Mouse (Mus musculus): Measurements from ENCODE around the gene Sbk3. TPM values are rescaled to one million over a fixed set of nuclear protein-coding genes. Genes with fewer than 3 reads are reported as not detected.

Gene Sbk3
- total RNA-seq (2023), result not detected

DNA sequence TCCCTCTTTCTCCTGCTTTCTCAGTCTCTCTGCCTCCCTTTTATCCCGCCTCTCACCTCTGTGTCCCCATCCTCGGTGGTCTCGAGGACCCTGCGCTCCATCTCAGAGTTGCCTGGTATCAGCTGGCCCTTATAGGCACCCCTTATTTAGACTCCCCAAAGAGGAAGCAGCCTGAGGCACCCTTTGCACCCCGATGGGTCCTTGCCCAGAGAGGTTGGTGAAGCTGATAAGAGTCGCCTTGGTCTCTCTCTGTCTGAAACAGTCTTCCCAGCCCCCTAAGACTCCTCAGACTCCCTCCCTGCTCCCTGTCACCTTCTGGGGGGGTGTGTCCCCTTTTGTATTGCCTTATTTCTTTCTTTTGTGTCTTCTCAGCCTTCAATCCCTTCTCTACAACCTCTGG is at the start of gene Sbk3:
Sbk3 (minus strand) TSS at position 101 of the 400 bp plus-strand sequence.

DNA sequence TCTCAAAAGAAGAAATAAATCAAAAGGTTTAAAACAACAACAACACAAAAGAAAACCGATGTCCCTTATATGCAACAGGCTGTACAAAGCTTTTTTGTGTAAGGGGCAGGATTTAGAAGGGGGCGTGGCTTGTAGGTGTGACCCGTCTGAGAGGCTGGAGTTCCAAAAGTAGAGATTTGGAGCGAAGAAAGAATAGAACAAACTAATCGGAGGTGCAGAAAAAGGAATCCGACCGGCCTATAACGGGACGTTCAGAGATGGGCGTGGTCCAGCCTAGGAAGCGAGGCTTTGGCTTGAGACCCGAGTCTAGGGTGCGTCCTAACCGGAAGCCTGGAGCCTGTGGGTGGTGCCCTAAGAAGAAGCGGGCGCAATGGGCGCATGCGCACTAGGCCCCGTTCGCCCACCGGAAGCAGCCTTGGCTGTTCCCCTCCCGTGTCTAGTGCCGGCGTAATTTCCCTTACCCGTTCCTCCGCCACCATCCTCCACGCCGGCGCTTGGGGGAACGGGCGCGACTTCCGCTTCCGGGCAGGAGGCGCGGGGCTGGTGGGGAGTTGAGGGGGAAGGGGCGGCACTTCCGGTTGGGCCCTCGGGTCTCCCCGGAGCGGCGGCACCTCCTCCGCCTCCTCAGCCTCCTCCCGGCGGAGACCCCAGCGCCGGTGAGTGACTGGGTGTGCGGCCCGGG is 49.2 kb upstream of the Sbk3 start, which contains the start of the genes Zfp865 and Ccdc106:
Zfp865 (plus strand) TSS at position 377 of the 682 bp plus-strand sequence.
Ccdc106 (plus strand) TSS at position 554 of the 682 bp plus-strand sequence.

DNA sequence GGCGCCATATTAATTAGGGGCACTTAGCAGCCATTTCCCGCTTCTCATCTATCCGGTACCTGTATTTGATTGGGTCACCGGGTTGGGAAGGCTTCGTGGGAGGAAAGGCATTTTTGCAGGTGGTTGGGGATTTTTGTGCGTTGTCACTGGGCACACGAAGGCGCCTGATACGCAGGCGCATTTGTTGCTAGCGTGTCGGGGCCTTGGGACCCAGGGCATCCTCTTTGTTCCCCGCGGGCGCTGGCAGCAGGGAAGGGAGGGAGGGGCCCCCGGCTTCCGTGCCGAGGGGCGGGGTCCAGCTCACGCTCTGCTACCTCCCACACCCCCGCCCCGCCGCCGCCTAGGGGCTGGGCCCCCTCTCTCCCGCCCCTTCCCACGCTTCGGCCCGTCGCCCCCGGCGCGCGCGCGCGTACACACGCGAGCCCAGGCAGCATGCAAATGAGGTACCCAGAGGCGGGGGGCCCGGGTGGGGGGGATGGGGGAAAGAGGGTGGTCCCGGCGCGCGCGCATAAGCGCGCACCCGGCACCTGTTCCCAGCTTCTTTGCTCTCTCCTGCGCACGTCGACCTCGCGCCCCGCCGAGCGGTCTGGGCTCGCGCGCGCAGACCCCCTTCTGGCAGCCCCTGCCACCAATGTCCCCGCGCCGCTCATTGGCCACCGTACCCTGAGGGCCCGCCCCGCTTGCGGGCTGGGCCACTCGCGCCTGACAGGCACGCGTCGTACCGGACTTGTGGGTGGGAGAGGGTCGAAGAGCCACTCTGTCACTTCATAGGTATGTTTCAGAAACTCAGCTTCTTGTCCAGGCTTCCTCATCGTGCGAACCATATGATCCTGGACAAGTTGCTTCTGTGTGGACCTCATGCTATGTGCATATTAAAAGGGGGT is 44.4 kb upstream of the Sbk3 start, which contains the start of gene Gm44973:
Gm44973 (plus strand) TSS at position 379 of the 884 bp plus-strand sequence.

DNA sequence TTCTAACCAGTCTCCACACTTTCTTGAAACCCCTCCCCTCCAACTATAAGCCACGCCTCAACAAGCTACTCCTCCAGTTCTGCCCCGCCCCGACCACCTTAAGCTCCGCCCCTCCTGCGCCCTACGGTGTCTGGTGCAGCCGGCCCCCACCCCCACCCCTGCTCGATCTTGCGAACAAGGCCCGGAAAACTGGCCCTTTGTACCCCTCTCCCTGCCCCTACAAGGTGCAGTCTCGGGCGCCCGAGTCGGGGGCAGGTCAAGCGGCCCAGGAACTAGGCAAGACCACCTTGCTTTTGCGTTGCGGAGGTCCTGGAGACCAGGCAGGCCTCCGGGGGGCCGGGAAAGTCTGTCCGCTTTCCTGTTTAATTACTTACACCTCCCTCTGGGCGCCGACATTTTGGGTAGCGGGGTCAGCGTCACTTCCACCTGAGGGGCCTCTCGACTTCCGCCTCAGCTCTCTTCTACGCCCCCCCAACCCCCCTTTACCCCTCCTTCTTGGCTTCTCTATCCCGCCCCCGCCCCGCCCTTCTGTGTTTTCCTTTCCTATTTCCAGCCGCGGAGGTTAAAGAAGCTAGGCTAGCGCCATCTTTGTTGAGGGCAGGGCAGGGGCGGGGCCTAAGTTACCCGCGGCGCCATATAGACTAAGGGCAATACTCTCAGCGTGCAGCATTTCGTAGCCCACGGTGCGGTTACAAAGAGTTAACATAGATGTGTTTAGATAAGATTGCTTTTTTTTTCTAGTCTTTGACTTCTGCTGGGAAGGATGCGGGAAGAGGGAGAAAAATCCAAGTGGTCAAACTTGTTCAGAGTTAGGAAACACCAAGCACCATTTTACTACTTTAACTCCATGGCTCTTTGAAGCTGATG is 43.5 kb upstream of the Sbk3 start, which contains the start of the genes Zfp524 and Fiz1:
Zfp524 (plus strand) TSS at position 165 of the 867 bp plus-strand sequence.
Fiz1 (minus strand) TSS at position 447 of the 867 bp plus-strand sequence.

DNA sequence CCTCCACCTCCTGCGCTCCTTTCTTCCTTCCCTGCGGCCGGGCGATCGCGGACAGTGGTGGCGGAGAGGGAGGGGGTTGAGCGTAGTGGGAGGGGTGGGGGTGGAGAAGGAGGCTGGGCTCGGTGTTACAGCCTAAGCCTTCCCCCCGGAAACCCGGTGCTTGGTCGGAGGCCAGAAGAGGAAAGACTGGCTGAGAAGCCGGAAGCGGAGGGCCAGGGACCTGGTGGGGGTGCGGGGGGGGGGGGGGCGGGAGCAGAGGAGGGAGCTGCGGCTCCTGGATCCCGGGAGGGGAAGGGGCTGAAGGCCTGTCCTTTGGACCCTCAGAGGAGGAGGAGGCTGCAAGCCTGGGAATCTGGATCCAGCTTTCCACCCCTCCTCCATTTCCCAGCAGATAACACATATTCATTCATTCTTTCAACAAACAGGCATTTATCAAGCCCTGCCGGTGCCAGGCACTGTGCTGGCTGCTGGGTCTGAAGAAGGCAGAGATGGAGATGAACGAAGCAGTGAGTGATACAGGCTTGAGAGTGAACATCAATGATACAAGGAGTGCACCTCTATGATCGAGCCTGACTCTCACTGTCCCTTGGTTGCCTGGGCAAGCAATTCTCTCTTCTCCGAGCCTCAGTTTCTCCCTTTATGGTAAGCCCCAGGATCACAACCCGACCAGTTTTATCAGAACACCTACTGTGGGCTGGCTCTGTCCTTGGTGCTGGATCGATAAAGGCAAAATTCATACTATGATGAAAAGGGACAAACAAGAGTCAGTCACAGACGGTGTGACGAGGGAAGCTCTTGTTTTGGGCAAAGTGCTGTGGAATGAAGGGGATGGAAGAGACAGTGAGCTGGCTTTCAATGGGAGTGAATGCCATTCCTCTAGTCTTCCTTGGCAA is 25.3 kb upstream of the Sbk3 start, which contains the start of gene Zfp579:
Zfp579 (minus strand) TSS at position 156 of the 893 bp plus-strand sequence.

DNA sequence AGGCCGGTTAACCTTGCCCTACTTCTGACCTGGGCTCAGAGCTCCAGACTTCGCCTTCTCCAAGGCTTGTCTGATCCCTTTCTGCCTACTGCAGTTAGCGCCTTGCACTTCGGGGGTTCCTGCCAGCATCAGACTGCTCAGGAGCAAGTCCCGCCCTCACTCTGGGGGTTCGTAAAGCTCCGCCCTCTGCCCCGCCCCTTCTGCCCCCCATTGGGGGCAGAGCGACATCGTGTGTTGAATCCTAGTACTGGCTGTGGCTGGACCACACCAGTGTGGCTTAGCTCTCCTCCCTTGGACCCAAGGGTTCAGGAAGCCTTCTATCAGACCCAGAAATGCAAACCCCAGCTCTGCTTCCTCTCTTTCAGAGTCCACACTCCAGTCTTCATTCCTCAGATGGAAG is 6.7 kb downstream of the Sbk3 start, which contains the start of gene Sbk2:
Sbk2 (minus strand) TSS at position 135 of the 400 bp plus-strand sequence.

DNA sequence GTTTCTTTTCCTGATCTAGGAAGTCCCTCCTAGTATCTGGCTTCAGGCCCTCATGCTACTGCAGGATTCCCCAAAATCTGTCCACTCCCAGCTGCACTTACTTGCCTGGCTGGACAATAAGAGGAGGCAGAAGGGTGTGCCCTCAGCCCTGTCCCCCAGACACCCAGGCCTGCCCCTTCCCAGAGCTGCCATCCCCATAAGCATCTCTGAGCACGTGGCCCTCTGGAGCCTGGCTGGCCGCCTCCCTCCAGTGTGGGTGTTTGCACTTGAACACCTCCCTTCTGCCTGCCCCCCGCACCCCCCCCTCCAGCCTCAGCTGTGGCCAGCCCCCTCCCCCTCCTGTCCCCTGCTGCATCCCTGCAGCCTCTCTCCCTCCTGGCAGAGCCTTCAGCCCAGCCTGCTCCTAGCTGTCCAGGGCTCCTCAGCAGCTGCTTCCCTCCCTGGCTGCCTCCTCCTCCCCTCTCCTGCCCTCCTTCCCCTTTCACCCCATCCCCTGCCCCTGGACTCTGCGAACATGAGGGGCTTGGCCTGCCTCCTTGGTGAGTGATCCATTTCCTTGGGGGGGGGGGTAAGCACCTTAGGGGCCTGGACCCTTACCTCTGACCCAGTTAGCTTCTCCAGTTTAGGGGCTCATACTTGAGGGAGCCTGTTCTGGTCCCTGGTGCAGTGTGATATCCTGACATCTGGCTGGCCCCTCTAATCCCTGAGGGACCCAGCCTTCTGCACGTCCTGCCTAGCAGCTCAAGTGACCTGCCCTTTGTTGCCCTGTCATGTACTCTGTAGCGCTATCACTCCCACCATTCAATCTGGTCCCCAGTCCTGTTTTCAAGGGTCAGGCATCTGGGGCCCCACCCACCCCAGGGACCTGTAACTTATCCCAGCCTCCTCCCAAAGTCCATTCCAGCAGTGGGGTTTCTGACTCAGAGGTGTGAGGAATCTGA is 45.3 kb downstream of the Sbk3 start, which contains the start of gene Ssc5d:
Ssc5d (plus strand) TSS at position 345 of the 941 bp plus-strand sequence.

DNA sequence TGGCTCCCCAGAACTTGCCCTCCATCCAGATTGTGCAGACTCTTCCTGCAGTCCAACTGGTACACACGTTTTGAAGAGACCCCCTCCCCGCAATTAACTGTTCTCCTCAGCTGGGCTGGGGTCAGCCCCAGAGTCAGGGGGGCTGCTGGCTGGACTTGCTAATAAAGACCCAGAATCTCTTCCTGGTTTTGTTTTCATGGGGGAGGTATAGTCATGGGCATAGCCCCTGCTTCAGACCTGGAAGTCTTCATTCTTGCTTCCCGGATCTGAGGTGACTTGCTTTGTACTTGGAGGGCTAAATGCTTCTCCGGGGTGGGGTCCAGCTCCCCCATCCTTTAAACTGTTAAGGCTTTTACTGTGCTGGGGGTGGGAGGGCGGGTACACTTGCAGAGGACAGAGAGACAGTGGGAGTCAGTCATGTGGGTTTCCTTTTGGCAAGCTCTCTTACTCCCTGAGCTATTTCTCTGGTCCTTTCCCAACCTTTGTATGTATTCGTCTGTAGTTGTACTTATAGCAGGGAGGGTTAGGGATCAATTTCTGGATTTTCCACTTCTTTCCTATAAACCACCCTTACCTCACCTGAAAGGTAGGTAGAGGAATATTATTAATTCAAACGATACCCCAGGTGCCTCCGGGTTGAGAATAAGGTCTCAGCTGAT is 49.0 kb downstream of the Sbk3 start, which contains the start of gene Nat14:
Nat14 (plus strand) TSS at position 205 of the 659 bp plus-strand sequence.

Other genes with a start within 250 kb of the Sbk3 start
- 10 to 100 TPM; 20.0 to 21.3 TPM for gene Tmem150b, start 245.9 kb downstream of the Sbk3 start, total RNA-seq (2023)
- 100 to 1,000 TPM; 113 TPM for gene Kmt5c, start 231.1 kb downstream of the Sbk3 start, total RNA-seq (2023)
- 10 to 100 TPM; 36.5 to 36.7 TPM for gene Cox6b2, start 218.1 kb downstream of the Sbk3 start, total RNA-seq (2023)
- gene Fam71e2, start 199.9 kb downstream of the Sbk3 start, total RNA-seq (2023), result not detected
- not detected for gene Il11, start 188.3 kb downstream of the Sbk3 start, total RNA-seq (2023)
- not detected for gene Tmem190, start 188.2 kb downstream of the Sbk3 start, total RNA-seq (2023)
- gene Tmem238, start 181.5 kb downstream of the Sbk3 start, total RNA-seq (2023), result 1 to 10 TPM; 2.1 to 2.4 TPM
- gene Rpl28, start 178.3 kb downstream of the Sbk3 start, total RNA-seq (2023), result 1,000 to 10,000 TPM in 1 of 2 experiments, 100 to 1,000 TPM in 1; 932 to 1,065 TPM
- 100 to 1,000 TPM; 229 to 230 TPM for gene Ube2s, start 158.6 kb downstream of the Sbk3 start, total RNA-seq (2023)
- not detected for gene Shisa7, start 126.5 kb downstream of the Sbk3 start, total RNA-seq (2023)
- 1 to 10 TPM; 4.5 to 7.4 TPM for gene Isoc2b, start 100.9 kb downstream of the Sbk3 start, total RNA-seq (2023)
- gene Isoc2a, start 94.0 kb downstream of the Sbk3 start, total RNA-seq (2023), result 1 to 10 TPM; 5.8 to 7.4 TPM
- not detected for gene Gm36210, start 64.7 kb downstream of the Sbk3 start, total RNA-seq (2023)
- gene Zfp628, start 56.0 kb downstream of the Sbk3 start, total RNA-seq (2023), result 10 to 100 TPM; 12.6 to 13.0 TPM
- 1 to 10 TPM; 2.3 to 3.0 TPM for gene Nat14, start 49.1 kb downstream of the Sbk3 start, total RNA-seq (2023)
- gene Ssc5d, start 45.4 kb downstream of the Sbk3 start, total RNA-seq (2023), result under 1 TPM; 0.07 to 0.42 TPM
- not detected for gene Sbk2, start 6.8 kb downstream of the Sbk3 start, total RNA-seq (2023)
- gene Zfp579, start 25.0 kb upstream of the Sbk3 start, total RNA-seq (2023), result 1 to 10 TPM; 4.7 to 5.2 TPM
- gene Zfp524, start 43.2 kb upstream of the Sbk3 start, total RNA-seq (2023), result 10 to 100 TPM; 13.7 to 14.8 TPM
- gene Fiz1, start 43.5 kb upstream of the Sbk3 start, total RNA-seq (2023), result 10 to 100 TPM; 26.8 to 27.6 TPM
- not detected for gene Gm44973, start 44.3 kb upstream of the Sbk3 start, total RNA-seq (2023)
- gene Zfp865, start 49.2 kb upstream of the Sbk3 start, total RNA-seq (2023), result 10 to 100 TPM; 28.4 to 28.5 TPM
- under 1 TPM; 0.42 to 0.70 TPM for gene Ccdc106, start 49.4 kb upstream of the Sbk3 start, total RNA-seq (2023)
- gene 4632433K11Rik, start 63.0 kb upstream of the Sbk3 start, total RNA-seq (2023), result under 1 TPM in 1 of 2 experiments, not detected in 1; 0.71 TPM
- 1 to 10 TPM; 2.1 to 2.6 TPM for gene Zfp784, start 67.3 kb upstream of the Sbk3 start, total RNA-seq (2023)
- gene Zfp580, start 80.4 kb upstream of the Sbk3 start, total RNA-seq (2023), result not detected
- 100 to 1,000 TPM; 211 to 222 TPM for gene U2af2, start 91.0 kb upstream of the Sbk3 start, total RNA-seq (2023)
- 100 to 1,000 TPM; 143 to 145 TPM for gene Epn1, start 109.1 kb upstream of the Sbk3 start, total RNA-seq (2023)
- gene Rfpl4, start 145.8 kb upstream of the Sbk3 start, total RNA-seq (2023), result not detected
- not detected for gene Rasl2-9, start 154.8 kb upstream of the Sbk3 start, total RNA-seq (2023)
- not detected for gene Vmn1r55, start 178.5 kb upstream of the Sbk3 start, total RNA-seq (2023)
- not detected for gene Vmn1r56, start 225.6 kb upstream of the Sbk3 start, total RNA-seq (2023)
- gene Vmn1r57, start 247.3 kb upstream of the Sbk3 start, total RNA-seq (2023), result not detected

Measured in neutrophil, adult 83 days (primary cell).